Mouse (Mus musculus) left cerebral cortex, postnatal 4 days (tissue): ENCODE results near the gene Mdfic. TPM values are rescaled to one million over a fixed set of nuclear protein-coding genes. Genes with fewer than 3 reads are reported as not detected.

Experiments used
- DNase-seq: peaks from one replicate; pipeline ENCODE4 v3.0.0-alpha.2; 2022
- intact Hi-C: fragments of 180-260 bp; cut with DNase I; formaldehyde crosslinking; loops from one replicate; pipeline ENCODE4 v1.15.1; 2025
- total RNA-seq, 2 experiments: library from RNA; stranded (reverse); gene quantifications; 2 replicates each; pipeline ENCODE4 v1.2.3; 2021

Gene Mdfic
- total RNA-seq, 2 experiments from 2014 or later, result 4.8 to 4.9 TPM

DNA sequence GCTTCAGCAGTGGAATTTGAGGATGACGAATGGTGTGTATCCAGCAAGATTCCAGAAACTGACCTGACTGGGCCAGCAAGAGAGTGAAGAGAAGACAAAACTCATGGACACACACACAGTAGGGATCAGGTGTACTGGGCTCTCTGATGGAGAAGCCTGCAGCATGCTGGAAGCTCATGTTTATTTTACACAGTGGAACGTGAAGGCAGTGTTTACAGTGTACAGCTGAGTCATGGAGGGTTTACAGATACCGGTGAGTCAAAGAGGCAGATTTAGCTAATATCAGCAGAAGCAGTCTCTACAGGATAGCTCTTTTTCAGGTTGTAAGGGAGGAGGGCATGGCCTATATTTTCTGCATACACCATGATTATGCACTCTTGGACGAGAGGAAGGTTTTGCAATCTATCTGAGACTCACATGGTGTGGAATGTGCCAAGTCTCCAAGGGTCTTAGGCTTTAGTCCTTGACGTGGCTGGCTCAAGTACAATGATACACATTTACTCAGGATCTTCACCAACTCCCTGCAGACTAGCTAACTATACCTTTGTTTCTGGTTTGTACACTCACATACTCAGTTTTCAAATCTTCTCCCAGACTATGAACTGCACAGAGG, 18.0 kb downstream of the Mdfic start:
- intact Hi-C loops, result no loop called here
- no peak for DNase-seq

DNA sequence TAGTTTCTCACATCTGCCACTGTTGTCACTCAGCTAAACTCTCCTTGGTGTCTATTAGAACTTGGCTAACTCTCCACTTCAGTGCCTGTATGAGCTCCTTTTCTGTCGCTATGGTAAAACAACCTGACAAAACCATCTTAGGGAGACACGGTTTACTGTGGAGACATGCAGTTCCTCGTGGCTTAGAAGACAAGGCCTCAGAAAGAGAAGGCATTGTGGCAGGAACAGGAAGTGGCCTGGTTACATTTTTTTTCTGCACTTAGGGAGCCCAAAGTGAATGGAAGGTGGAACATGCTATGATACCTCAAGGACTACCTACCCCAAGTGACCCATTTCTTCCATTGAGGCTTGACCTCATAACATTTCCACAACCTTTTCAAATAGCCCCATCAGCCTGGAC, 18.7 kb downstream of the Mdfic start:
- intact Hi-C loops, result no loop called here
- no peak for DNase-seq

DNA sequence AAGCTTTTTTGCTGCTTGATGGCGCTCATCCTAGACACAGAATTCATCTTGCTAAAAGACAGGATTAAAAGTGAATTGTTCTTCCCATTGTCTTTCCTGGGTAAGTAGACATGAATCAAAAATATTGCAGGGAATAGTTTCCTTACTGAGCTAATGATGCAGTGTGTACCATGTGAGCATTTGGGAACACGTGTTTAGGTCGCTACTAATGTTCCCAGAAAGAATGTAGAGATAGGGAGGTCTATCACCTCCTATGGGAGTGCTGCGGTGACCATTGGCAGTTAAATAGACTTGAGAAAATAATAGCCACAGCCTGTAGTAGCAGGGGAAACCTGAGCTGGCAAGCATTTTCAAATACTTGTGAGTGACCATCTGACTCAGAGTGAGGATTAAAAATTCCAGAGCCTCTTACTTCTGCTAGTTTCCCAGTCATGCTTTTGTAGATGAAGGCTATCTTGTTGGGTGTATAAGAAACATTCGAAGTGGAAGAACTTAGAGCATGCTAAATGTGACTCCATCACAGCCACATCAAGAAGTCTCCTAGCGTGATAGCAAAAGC, 22.2 kb downstream of the Mdfic start:
- intact Hi-C loops, result no loop called here
- no peak for DNase-seq

DNA sequence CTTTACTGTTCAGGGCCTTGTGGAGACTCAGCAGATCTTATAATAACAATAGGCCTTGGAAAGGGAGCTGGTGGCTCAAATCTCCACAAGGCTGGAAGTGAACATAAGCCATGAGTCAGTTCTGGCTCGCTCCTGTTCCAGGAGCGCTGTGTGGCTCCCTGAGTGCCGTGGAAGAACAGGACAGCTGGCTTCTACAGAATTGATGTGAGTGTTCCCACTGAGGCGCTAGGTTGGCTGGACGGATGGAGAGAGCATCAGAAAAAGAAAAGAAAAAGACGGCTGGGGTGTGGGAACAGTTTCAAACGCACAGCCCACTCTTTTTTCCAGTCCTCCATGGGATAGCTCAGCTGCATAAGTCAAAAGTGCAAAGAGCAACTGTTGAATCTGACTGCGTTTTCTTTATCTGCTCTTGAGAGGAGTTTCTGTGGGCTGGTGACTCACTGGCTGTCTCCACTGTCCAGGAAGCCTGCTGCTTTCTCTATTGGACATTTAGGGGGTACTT, 22.9 kb downstream of the Mdfic start:
- intact Hi-C loops, result no loop called here
- DNase-seq, result peak; percentile 4

DNA sequence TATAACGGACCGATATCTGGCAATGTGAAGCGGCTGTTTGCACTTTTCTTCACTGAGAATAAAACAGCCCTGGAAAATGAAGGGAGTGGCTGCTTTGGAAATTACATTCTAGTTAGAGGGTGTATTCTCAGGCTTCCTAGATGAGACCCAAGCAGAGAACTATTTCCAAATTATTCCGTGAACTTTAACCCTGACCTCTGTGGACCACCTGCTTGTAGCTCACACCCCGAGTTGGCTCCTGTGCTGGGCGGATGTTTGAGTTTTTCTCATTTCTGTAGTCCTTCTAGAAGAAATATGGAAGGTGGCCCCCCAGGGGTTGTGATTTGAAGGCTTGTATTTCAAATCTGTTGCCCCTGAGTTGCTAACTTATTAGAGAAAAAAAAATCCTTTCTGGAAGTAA, 23.3 kb downstream of the Mdfic start:
- intact Hi-C loops, result no loop called here
- DNase-seq, result no peak

DNA sequence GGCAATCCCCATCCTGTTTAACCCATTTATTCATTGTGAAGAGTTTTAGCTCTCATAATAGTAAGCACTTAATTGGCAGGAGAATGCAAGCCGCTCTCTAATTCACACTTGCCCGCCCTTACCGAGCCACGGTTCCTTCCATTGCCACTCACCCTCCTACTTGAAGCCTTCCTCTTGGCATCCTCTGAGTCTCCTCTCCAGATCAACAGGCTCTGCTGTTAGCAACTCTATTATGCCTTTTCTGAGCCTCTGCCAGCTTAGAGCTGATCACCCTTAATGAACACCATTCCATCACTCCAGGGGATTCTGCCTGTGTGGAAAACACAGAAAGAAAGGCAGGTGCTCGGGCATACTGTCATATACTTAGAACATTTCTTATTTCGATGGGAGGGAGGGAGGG, 24.9 kb downstream of the Mdfic start:
- no peak for DNase-seq
- intact Hi-C loops, result no loop called here

DNA sequence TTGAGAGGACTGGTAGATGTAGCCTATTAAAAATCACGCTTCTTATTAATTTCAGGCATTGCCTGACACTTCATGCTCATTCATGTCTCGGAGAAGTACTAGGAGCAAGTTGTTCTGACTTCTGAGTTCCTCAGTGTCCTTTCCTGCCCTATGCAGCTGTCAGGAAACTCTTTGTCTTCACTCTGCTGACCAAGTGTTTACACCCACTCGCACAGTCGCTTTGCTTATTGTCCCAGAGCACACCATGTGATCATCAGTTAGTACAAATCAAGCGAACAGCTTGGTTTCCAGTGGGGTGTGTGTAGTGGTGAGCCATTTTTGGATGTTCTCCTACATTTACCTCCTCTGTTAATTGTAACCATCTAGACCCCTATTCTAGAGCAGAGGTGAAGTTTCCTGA, 25.4 kb downstream of the Mdfic start:
- intact Hi-C loops, result no loop called here
- no peak for DNase-seq

DNA sequence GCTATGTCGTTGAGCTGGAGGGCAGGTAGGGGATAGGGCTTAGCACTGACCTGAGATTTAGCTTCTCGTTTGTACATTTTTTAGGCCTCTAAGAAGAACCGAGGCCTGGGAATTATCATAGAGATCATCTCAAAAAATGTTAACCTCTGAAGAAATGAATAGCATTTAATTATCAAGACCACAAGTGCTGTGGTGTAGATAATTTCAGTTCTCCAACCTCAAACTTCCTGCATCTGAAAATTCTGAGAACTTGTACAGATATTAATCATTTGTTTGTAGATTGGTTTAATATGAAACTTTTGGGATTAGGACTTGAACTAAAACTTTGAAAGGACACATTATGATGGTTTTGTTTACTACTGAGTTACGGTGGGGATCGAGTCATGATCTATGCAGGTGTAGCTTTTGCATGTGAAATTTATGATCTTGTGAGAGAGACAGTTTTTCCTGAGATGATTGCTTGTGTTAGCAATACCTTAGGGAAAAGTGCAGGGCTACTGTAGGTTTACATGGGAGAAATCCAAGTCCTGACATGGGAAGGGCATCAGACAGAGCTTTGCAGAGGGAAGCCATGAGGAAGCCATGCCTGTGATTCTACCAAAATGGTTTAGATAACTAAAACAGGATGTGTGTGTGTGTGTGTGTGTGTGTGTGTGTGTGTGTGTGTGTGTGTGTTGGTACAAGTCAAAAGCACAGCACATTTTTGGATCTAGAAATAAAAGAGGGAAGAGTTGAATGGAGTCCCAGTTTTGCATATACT, 27.1 kb downstream of the Mdfic start:
- DNase-seq, result no peak
- intact Hi-C loops, result no loop called here

DNA sequence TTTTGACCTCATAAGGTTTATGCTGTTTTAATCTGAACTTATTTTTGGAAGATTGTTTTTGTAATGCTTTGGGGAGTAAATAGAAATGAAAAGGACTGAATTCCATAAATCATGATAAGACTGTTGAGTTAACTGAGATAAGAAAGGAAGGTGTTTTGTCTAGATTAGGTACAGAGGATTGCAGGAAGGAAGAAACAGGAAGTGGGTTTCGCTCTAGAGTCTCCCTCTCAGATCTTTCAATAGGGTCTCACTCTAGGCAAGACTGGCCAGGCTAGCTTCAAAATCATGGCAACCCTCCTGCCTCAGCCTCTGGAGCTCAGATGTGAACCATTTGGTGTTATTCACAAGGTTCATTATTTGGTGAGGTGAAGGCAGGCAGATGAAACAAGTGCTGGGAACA, 27.8 kb downstream of the Mdfic start:
- intact Hi-C loops, result no loop called here
- no peak for DNase-seq

DNA sequence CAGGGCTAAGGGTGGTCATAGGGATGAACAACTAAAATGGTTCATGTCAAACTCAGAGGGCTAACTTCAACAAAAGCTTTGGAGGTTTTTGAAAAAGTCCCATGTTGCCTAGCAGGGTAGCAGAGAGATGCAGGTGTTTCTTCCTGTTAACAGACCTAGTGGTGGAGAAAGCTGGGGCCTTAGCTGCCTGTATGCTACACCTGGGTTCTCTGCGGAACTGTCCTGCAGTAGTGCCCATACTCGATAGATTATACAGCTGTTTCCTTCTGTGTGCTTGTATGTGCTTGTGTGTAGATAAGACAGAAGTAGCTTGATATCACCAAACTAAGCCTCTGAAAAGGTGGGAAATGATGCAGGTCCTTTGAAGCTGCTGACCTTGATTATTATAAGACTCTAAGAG, 28.5 kb downstream of the Mdfic start:
- DNase-seq, result no peak
- intact Hi-C loops, result no loop called here

DNA sequence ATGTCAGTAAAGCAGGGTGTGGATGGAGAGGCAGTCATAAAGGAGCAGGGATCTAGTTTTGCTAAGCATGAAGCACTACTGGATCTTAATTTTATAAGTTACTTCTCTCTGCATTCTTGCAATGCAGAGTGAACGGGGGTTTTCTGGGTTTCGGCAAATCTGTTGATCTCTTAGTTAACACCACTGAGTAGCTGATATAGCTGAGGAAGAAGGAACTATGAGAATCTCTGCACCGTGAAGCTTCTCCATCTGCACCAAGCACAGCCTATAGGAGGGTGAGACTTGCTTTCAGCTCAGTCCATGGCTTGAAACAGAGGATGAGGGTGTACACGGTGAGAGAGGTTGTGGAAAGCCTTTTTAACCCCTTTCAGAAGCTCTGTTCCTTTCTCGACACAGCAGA, 29.6 kb downstream of the Mdfic start:
- DNase-seq, result no peak
- intact Hi-C loops, result no loop called here

DNA sequence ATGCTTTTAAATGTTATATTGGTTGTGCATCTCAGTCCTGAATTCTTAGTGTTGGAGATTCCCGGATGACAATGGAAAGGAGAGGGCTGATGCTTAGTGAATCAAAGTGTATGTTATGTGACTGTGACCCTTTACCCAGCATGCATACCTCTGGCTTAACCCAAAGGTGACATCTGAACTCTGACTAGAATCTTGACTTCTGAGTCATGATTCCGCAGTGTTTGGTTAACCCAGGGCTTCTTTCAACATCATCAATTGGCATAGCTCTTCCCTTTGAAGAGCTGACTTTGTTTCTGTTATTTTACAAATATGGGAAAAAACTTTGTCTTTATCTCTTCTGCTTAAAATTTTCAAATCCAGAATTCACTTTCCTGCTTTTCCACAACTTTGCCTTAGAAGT, 30.9 kb downstream of the Mdfic start:
- no peak for DNase-seq
- intact Hi-C loops, result no loop called here

DNA sequence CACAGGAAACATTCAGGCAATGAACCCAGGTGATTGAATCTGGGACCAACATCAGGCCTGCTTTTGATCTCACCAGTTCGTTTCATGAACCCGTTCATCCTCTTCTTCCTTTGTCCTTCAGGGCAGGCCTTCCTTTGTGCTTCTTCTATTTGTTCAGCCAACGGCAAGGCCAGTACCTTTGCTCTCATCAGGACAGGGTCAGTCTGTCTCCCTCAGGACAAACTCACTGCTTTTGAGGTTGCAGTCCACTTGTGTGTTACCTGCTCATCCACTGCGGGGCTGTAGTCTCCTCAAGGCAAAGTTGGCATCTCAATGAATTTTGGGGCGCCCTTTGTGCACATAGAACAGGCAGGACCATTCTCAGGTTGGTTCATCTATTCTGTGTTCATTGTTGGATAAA, 31.7 kb downstream of the Mdfic start:
- intact Hi-C loops, result no loop called here
- no peak for DNase-seq

DNA sequence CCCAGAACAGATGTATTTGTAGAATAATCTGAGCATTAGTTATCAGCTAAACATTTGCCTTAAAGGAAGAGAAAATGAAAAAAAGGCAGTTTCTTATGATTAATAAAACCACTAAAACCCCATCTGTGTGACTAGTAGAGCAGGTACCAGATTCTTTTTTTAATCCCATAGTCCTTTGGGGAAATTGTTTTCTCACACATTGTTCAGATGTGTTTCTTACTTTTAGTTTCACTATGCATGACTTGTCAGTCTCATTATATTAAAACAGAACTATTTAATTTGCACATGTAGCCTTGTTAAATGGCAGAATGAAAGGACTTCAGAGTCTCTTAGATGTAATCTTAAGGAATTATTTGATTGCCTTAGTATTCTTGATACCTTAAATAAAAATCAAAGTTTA, 32.7 kb downstream of the Mdfic start:
- intact Hi-C loops, result no loop called here
- no peak for DNase-seq

DNA sequence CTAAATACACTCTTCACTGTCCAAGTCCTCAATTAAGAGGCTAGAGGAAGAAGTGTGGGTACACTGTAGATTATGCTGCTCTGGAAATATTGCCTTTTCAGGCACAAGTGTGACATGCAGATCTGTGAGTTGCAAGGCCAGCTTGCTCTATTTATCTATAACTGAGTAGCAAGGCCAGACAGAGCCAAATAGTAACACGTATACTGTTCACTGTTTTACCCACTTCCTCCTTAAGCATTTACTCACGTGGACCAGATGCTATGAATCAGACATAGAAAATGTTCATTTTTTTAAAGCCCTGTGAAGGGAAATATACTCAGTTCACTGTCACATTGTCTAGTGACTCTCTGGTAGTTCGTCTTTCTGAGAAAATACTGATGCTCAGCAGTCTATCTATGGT, 37.9 kb downstream of the Mdfic start:
- no peak for DNase-seq
- intact Hi-C loops, result no loop called here

DNA sequence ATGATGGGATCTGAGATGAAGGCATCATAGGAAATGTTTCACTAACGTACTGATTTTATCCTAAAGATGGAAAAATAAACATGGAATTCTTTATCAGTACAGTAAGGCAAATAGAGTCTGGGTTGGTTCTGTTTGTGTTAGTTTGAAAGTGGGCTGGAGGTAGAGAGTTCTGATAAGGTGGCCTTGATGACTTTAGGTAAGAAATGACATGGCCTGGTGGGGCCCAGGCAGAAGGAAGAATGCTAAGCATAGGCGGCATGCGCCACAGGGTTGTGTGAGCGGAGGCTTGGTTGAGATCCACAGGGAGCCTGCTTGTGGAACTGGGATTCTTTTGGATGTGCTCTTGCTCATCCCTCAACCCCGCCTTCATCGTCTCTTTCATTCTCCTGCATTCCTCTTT, 40.3 kb downstream of the Mdfic start:
- intact Hi-C loops, result no loop called here
- DNase-seq, result no peak

DNA sequence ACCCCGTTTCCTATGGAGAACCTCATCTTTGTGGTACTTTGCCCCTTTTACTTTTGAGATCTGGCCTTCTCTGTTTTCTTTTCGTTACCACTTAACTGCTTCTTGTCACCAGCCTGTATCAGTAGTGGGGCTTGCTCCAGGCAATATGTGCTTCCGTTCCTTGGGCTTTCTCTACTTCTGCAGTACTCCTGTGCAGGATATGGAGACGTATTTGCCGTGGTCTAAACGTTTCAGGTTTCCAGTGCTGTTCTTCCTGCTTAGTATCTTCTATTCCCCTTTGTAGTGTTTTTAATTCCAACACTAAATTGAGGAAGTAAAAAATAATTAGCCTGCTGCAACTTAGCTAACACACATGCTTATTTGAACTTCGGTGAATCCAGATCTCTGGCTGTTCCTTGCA, 43.6 kb downstream of the Mdfic start:
- DNase-seq, result no peak
- intact Hi-C loops, result no loop called here

DNA sequence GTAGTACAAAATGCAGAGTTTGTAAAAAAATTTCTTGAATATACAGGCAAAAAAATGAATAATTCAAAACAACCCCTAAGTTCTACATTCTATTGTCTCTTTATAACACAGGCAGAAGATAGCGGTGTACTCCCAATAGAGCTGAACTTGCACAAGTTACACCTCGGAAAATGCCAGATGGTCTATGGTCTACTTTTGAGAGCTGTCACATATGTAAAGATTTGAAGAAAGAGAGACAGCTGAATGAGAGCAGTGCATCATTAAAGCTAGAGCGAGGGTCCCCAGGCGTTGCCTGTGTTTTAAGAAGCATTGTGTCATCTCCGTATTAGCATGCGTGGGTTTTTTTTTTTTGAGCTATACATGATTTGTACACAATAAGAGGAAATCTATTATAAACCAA, 47.0 kb downstream of the Mdfic start:
- intact Hi-C loops, result no loop called here
- DNase-seq, result no peak

DNA sequence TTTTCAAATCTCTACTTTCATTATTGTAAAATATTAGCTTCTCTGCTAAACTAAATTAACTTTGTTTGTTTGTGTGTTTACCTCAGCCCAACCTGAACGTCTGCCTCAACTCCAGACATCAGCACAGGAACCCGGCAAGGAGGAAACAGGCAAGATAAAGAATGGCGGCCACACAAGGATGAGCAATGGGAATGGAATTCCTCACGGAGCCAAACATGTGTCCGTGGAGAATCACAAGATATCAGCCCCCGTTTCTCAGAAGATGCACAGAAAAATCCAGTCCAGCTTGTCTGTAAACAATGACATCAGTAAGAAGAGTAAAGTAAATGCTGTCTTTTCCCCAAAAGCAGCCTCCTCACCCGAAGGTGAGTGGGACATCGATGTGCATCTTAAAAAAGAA, 49.7 kb downstream of the Mdfic start:
- intact Hi-C loops, result no loop called here
- no peak for DNase-seq

DNA sequence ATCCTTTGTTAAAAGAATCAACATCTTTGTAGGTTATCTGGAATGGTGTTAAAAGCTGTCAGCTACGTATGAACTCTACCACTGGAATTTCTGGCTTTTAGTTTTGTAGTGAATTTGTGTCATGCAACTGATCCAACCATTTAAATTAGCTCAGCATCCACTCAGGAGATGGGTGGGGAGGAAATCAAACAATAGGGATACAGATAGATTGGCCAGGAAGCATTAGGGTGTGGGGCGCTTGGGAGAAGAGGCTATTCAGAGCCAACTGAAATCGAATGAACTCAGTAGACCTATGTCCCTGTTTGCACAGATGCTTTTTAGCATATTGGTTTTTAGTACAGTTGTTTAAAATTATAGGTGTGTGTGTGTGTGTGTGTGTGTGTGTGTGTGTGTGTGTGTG, 56.6 kb downstream of the Mdfic start:
- intact Hi-C loops, result no loop called here
- no peak for DNase-seq

DNA sequence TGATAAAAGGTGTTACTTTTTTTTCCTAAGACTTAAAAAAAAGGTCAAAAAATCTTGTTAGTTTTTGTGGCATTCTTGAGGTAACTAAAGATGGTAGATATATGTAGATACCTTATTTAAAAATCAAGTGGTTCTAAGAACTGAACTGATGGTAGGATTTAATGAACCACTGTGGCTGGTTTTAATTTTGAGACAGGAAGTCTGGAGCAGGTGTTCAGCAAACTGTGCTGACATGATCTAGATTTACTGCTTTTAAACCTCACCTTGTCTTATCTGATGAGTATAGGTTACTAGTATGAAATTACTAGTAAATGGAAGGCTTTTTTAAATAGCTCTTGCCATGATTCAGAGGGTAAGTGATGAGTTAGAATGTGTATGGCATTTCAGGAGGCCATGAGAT, 59.7 kb downstream of the Mdfic start:
- intact Hi-C loops, result no loop called here
- DNase-seq, result no peak

DNA sequence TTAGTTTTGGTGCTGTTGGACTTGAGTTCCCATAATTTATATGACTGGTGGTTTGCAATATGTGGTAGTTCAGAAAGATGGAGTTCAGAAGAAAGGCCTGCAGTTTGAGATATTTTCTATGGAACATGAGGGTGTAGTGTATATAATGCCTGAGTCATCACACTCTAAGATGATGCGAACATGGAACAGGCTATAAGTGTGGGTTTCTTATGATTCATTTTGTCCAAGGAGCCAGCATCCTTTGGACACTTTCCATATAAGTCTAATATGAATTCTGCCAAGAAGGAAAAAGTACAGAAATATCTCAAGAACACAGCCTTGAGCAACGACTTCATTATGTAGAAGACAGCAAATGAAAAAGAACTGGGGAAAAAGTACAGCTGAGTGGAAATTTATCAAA, 60.2 kb downstream of the Mdfic start:
- no peak for DNase-seq
- intact Hi-C loops, result no loop called here
